Mouse (Mus musculus) embryonic facial prominence, embryonic 14.5 days (tissue): Measurements from ENCODE around the gene Nedd9. TPM values are rescaled to one million over a fixed set of nuclear protein-coding genes. Genes with fewer than 3 reads are reported as not detected.
A peak's percentile ranks its signal among the peaks of the same experiment; 100 is the strongest.

Experiments
- ATAC-seq: fragments of 200-750 bp; cut with Nextera tagmentation; 2 replicates; pipeline ENCODE4 v1.8.0; 2017; ENCODE audit warnings: low read depth, moderate number of reproducible peaks, moderate TSS enrichment
- DNase-seq: peaks from one replicate; pipeline ENCODE4 v3.0.0-alpha.2; 2015; ENCODE audit warnings: low spot score
- H3K27ac ChIP-seq: fragments of 300-500 bp; sonication (generic); replicated peaks from 2 replicates; pipeline ENCODE4 v1.5.1; 2014; ENCODE audit warnings: low read depth, mild to moderate bottlenecking, low read length, moderate library complexity
- H3K27me3 ChIP-seq: fragments of 300-500 bp; sonication (generic); replicated peaks from 2 replicates; pipeline ENCODE4 v1.6.1; 2014; ENCODE audit warnings: low read length; ENCODE audit not compliant: control insufficient read depth, insufficient read depth
- H3K36me3 ChIP-seq: fragments of 300-500 bp; sonication (generic); 2 replicates; pipeline ENCODE4 v1.6.1; 2014; ENCODE audit warnings: low read length, mixed read lengths; ENCODE audit not compliant: control insufficient read depth, insufficient read depth
- H3K4me1 ChIP-seq: fragments of 300-500 bp; sonication (generic); 2 replicates; pipeline ENCODE4 v1.6.1; 2014; ENCODE audit warnings: antibody characterized with exemption, low read length; ENCODE audit not compliant: control insufficient read depth, insufficient read depth
- H3K4me2 ChIP-seq: fragments of 300-500 bp; sonication (generic); 2 replicates; pipeline ENCODE4 v1.6.1; 2014; ENCODE audit warnings: low read depth, mild to moderate bottlenecking, low read length, moderate library complexity, mixed read lengths
- H3K4me3 ChIP-seq: fragments of 300-500 bp; sonication (generic); 2 replicates; pipeline ENCODE4 v1.5.1; 2014; ENCODE audit warnings: low read depth, mild to moderate bottlenecking, low read length
- H3K9ac ChIP-seq: fragments of 300-500 bp; sonication (generic); 2 replicates; pipeline ENCODE4 v1.6.1; 2014; ENCODE audit warnings: low read depth, mild to moderate bottlenecking, low read length, moderate library complexity, mixed read lengths
- H3K9me3 ChIP-seq: fragments of 300-500 bp; sonication (generic); 2 replicates; pipeline ENCODE4 v1.6.1; 2016; ENCODE audit warnings: low read length; ENCODE audit not compliant: control insufficient read depth
- WGBS: fragments of 180-500 bp; shearing (Covaris S2); extraction: QIAGEN DNeasy Blood & Tissue Kit; methylation state at CpG from one replicate; pipeline ENCODE4 v1.1.7; 2014; 5-methylcytosine and 5-hydroxymethylcytosine counted together
- polyA plus RNA-seq: library from polyadenylated mRNA; unstranded; fragments of >200 nt; fragmentation: Nextera tagmentation; extraction: Ambion mirVana; gene quantifications from 2 replicates; pipeline ENCODE4 v1.2.1, GENCODE M21; 2014

Nedd9 gene
- polyA plus RNA-seq, 1 experiment from 2014 or later, result 31.1 TPM

GRCm38 (mm10) chr13:41339653-41340351 lies 147.4 kb downstream of the Nedd9 start:
- peak overlapping the region; percentile 37 for H3K4me2 ChIP-seq
- ATAC-seq, result peak; percentile 86
- 36% methylated on average over 22 of the region's 22 CpGs for WGBS
- H3K27ac ChIP-seq, result peak overlapping the region; percentile 73
- DNase-seq, result peak; percentile 84
- H3K9me3 ChIP-seq, result no peaks in the 10 kb centered on the region
- H3K27me3 ChIP-seq, result no peaks in the 10 kb centered on the region
- H3K4me1 ChIP-seq, result peaks cover 20% of the 10 kb centered on the region
- H3K36me3 ChIP-seq, result peaks cover 13% of the 10 kb centered on the region
- H3K9ac ChIP-seq, result no peak overlapping the region
- no peak overlapping the region for H3K4me3 ChIP-seq

GRCm38 (mm10) chr13:41339195-41339594 lies 148.0 kb downstream of the Nedd9 start:
- Histone ChIP-seq H3K27me3 (no peaks in the 10 kb centered on the region), H3K4me3 (no peak overlapping the region), H3K4me2 (no peak overlapping the region), H3K9ac (no peak overlapping the region), H3K36me3 (peaks cover 14% of the 10 kb centered on the region), H3K4me1 (peaks cover 20% of the 10 kb centered on the region), H3K9me3 (no peaks in the 10 kb centered on the region), H3K27ac (peak overlapping the region; percentile 73)
- peak; percentile 32 for DNase-seq
- no peak for ATAC-seq
- WGBS, result 67% methylated on average over 5 of the region's 5 CpGs

- DNase-seq, result no peak
- H3K27me3 ChIP-seq, result no peaks in the 10 kb centered on the region
- no peak overlapping the region for H3K4me2 ChIP-seq
- peaks cover 20% of the 10 kb centered on the region; the same call in 1 of the 2 replicates for H3K4me1 ChIP-seq
- H3K27ac ChIP-seq, result no peak overlapping the region
- WGBS, result 92% methylated on average over 2 of the region's 2 CpGs
- no peak overlapping the region for H3K4me3 ChIP-seq
- H3K36me3 ChIP-seq, result peaks cover 14% of the 10 kb centered on the region
- H3K9me3 ChIP-seq, result no peaks in the 10 kb centered on the region
- no peak overlapping the region for H3K9ac ChIP-seq
- no peak for ATAC-seq
Measured at GRCm38 (mm10) chr13:41337407-41337806, 149.8 kb downstream of the Nedd9 start.

GRCm38 (mm10) chr13:41336260-41336659 lies 150.9 kb downstream of the Nedd9 start:
- peaks cover 14% of the 10 kb centered on the region for H3K36me3 ChIP-seq
- DNase-seq (no peak), ATAC-seq (no peak)
- H3K27ac ChIP-seq, result 0 out of 2 replicates have a peak overlapping the region, but pooled peaks have one; percentile 12
- no peaks in the 10 kb centered on the region for H3K9me3 ChIP-seq
- H3K27me3 ChIP-seq, result no peaks in the 10 kb centered on the region
- no peak overlapping the region for H3K9ac ChIP-seq
- peaks cover 18% of the 10 kb centered on the region; the same call in 1 of the 2 replicates for H3K4me1 ChIP-seq
- 51% methylated on average over 6 of the region's 6 CpGs for WGBS
- H3K4me2 ChIP-seq, result no peak overlapping the region
- H3K4me3 ChIP-seq, result no peak overlapping the region

- WGBS, result 69% methylated on average over 5 of the region's 5 CpGs
- H3K4me2 ChIP-seq, result no peak overlapping the region
- ATAC-seq (no peak), DNase-seq (no peak)
- peaks cover 14% of the 10 kb centered on the region for H3K36me3 ChIP-seq
- H3K27me3 ChIP-seq, result no peaks in the 10 kb centered on the region
- peaks cover 18% of the 10 kb centered on the region; the same call in 1 of the 2 replicates for H3K4me1 ChIP-seq
- no peaks in the 10 kb centered on the region for H3K9me3 ChIP-seq
- H3K9ac ChIP-seq, result no peak overlapping the region
- no peak overlapping the region for H3K27ac ChIP-seq
- H3K4me3 ChIP-seq, result no peak overlapping the region
Measured at GRCm38 (mm10) chr13:41335767-41336166, 151.4 kb downstream of the Nedd9 start.

GRCm38 (mm10) chr13:41334641-41335000 lies 152.5 kb downstream of the Nedd9 start:
- Histone ChIP-seq H3K27ac (no peak overlapping the region), H3K9me3 (no peaks in the 10 kb centered on the region), H3K36me3 (peaks cover 14% of the 10 kb centered on the region), H3K4me2 (no peak overlapping the region), H3K4me1 (peaks cover 10% of the 10 kb centered on the region; the same call in 1 of the 2 replicates), H3K27me3 (no peaks in the 10 kb centered on the region), H3K4me3 (no peak overlapping the region), H3K9ac (no peak overlapping the region)
- DNase-seq (no peak), ATAC-seq (no peak)
- 86% methylated on average over 5 of the region's 5 CpGs for WGBS

GRCm38 (mm10) chr13:41333889-41334640 lies 153.1 kb downstream of the Nedd9 start:
- no peak for ATAC-seq
- no peaks in the 10 kb centered on the region for H3K27me3 ChIP-seq

GRCm38 (mm10) chr13:41331671-41332340 lies 155.4 kb downstream of the Nedd9 start:
- no peak overlapping the region for H3K4me3 ChIP-seq
- H3K9ac ChIP-seq, result no peak overlapping the region
- H3K9me3 ChIP-seq, result no peaks in the 10 kb centered on the region
- H3K36me3 ChIP-seq, result peaks cover 14% of the 10 kb centered on the region; the same call in 1 of the 2 replicates
- 0 out of 2 replicates have a peak, but pooled peaks cover 5% of the 10 kb centered on the region for H3K4me1 ChIP-seq
- no peak for DNase-seq
- no peak overlapping the region for H3K4me2 ChIP-seq
- no peaks in the 10 kb centered on the region for H3K27me3 ChIP-seq
- no peak for ATAC-seq
- WGBS, result 94% methylated on average over 7 of the region's 7 CpGs
- no peak overlapping the region for H3K27ac ChIP-seq

More at GRCm38 (mm10) chr13:41333889-41334640, 153.1 kb downstream of the Nedd9 start:
- Histone ChIP-seq H3K9ac (no peak overlapping the region), H3K36me3 (peaks cover 18% of the 10 kb centered on the region), H3K9me3 (no peaks in the 10 kb centered on the region), H3K4me1 (0 out of 2 replicates have a peak, but pooled peaks cover 5% of the 10 kb centered on the region), H3K27ac (no peak overlapping the region), H3K4me3 (no peak overlapping the region), H3K4me2 (no peak overlapping the region)
- no peak for DNase-seq
- WGBS, result 75% methylated on average over 14 of the region's 14 CpGs
